Mouse (Mus musculus) liver, adult 2 months (tissue): ENCODE measurements around the gene Nadk. TPM values are rescaled to one million over a fixed set of nuclear protein-coding genes. Genes with fewer than 3 reads are reported as not detected.

Experiments used
- DNase-seq: peaks from one replicate; pipeline ENCODE4 v3.0.0-alpha.2; 2011; ENCODE audit warnings: low read depth, low spot score; ENCODE audit errors: extremely low read depth
- H3K27ac ChIP-seq: fragments of 200-500 bp; replicated peaks from 2 replicates; pipeline ENCODE4 v1.5.1; 2012; ENCODE audit warnings: low read depth, mild to moderate bottlenecking, control low read depth, inconsistent platforms, low read length; ENCODE audit not compliant: insufficient read depth
- H3K27me3 ChIP-seq: fragments of 200-500 bp; 2 replicates; pipeline ENCODE4 v1.6.1; 2012; ENCODE audit warnings: mild to moderate bottlenecking, moderate library complexity, low read length, inconsistent platforms; ENCODE audit not compliant: control insufficient read depth, insufficient read depth
- H3K36me3 ChIP-seq: fragments of 200-500 bp; 2 replicates; pipeline ENCODE4 v1.6.1; 2012; ENCODE audit warnings: low read length, inconsistent platforms; ENCODE audit not compliant: control insufficient read depth, insufficient read depth
- H3K4me1 ChIP-seq: fragments of 200-500 bp; 2 replicates; pipeline ENCODE4 v1.6.1; 2011; ENCODE audit warnings: low read length; ENCODE audit not compliant: control insufficient read depth, insufficient read depth
- H3K4me3 ChIP-seq: fragments of 200-500 bp; 2 replicates; pipeline ENCODE4 v1.5.1; 2011; ENCODE audit warnings: low read depth, mild to moderate bottlenecking, control low read depth, low read length, moderate library complexity; ENCODE audit not compliant: insufficient read depth
- H3K79me2 ChIP-seq: fragments of 200-500 bp; 2 replicates; pipeline ENCODE4 v1.6.1; 2012; ENCODE audit warnings: inconsistent platforms, mild to moderate bottlenecking, low read length, moderate library complexity; ENCODE audit not compliant: control insufficient read depth, insufficient read depth
- H3K9ac ChIP-seq: fragments of 200-500 bp; 2 replicates; pipeline ENCODE4 v1.6.1; 2012; ENCODE audit warnings: low read depth, mild to moderate bottlenecking, control low read depth, inconsistent platforms, low read length
- CTCF ChIP-seq: fragments of 200-500 bp; IDR thresholded peaks from 2 replicates; pipeline ENCODE4 v1.5.1; 2011; ENCODE audit warnings: low read depth, low read length, control low read depth
- POLR2A ChIP-seq: fragments of 200-500 bp; IDR thresholded peaks from 2 replicates; pipeline ENCODE4 v1.6.1; 2011; ENCODE audit warnings: low read length, control low read depth; ENCODE audit not compliant: insufficient read depth; ENCODE audit errors: extremely low read depth
- polyA plus RNA-seq: library from polyadenylated mRNA; depleted of rRNA; stranded (reverse); fragments of >200 nt; gene quantifications from 2 replicates; pipeline ENCODE4 v1.2.3, GENCODE M21; 2012; rRNA removed
- total RNA-seq: library from RNA; depleted of rRNA; stranded (reverse); fragments of >200 nt; gene quantifications from 2 replicates; pipeline ENCODE4 v1.2.3, GENCODE M21; 2014; rRNA removed

Gene Nadk
- total and polyA plus RNA-seq, 2 experiments: 163 to 196 TPM

DNA sequence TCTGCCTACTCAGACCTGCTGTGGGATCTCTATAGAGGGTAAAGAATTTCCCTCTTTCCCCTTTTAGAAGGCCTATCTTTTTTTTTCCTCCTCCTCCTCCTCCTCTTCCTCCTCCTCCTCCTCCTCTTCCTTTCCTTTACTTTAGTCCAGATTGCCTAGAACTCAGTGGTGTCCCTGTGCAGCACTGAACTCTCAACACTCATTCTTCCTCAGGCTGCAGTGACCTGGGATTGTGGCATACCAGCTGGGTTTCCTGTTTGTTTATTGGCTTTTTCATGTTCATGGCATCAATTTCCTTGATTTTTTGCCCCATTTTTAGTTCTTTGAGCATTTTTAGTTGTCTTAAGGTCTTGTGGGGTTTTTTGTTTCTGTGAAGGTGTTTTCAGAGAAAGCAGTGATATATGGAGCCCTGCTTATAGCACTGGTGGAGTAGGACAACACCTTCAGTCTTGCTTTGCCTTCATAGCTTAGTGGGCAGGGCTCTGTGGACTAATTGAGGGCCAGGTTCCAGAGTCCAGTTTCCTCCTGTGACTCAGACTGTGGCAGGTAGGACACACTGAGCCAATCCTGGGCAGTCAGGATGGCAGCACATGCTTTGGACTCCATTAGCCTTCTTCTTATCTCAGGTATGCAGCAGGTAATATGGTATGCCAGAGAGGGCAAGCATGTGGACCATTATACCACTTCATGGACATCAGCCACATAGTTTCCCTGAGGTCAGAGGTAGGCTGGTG is 73.8 kb downstream of the Nadk start:
- DNase-seq: peak; percentile 68
- no peaks in the 10 kb centered on the region for H3K27me3 ChIP-seq
- TF ChIP-seq CTCF (no peak), POLR2A (no peak)
- H3K36me3 ChIP-seq: peaks cover 64% of the 10 kb centered on the region
- H3K79me2 ChIP-seq: peaks cover 3% of the 10 kb centered on the region; the same call in 1 of the 2 replicates
- H3K4me1 ChIP-seq: no peaks in the 10 kb centered on the region
- no peak overlapping the region for H3K4me3 ChIP-seq
- no peak overlapping the region for H3K9ac ChIP-seq
- no peak overlapping the region for H3K27ac ChIP-seq

Other genes with a start within 250 kb of the Nadk start
- 13.8 and 18.3 TPM in 2 replicates for gene Prkcz, start 201.0 kb upstream of the Nadk start, total RNA-seq
- 11.4 and 11.6 TPM in 2 replicates for gene Prkcz, start 201.0 kb upstream of the Nadk start, polyA plus RNA-seq
- under 0.01 and 0.20 TPM in 2 replicates for gene Gabrd, start 164.3 kb upstream of the Nadk start, total RNA-seq
- gene Gabrd, start 164.3 kb upstream of the Nadk start, polyA plus RNA-seq: 0.04 and 0.11 TPM in 2 replicates
- 0.09 and 0.27 TPM in 2 replicates for gene Cfap74, start 153.2 kb upstream of the Nadk start, total RNA-seq
- gene Cfap74, start 153.2 kb upstream of the Nadk start, polyA plus RNA-seq: 0.06 TPM in 2 replicates
- not detected in 2 replicates for gene Tmem52, start 93.3 kb upstream of the Nadk start, total RNA-seq
- gene Tmem52, start 93.3 kb upstream of the Nadk start, polyA plus RNA-seq: not detected in 2 replicates
- gene Gnb1, start 71.0 kb upstream of the Nadk start, total RNA-seq: 26.5 and 40.1 TPM in 2 replicates
- 140 and 143 TPM in 2 replicates for gene Gnb1, start 71.0 kb upstream of the Nadk start, polyA plus RNA-seq
- 63.5 and 65.6 TPM in 2 replicates for gene Slc35e2, start 39.0 kb downstream of the Nadk start, total RNA-seq
- 18.5 and 19.8 TPM in 2 replicates for gene Slc35e2, start 39.0 kb downstream of the Nadk start, polyA plus RNA-seq
- 8.5 and 11.2 TPM in 2 replicates for gene Cdk11b, start 62.5 kb downstream of the Nadk start, total RNA-seq
- gene Cdk11b, start 62.5 kb downstream of the Nadk start, polyA plus RNA-seq: 8.8 and 10.6 TPM in 2 replicates
- gene Gm10563, start 83.0 kb downstream of the Nadk start, total RNA-seq: not detected in 2 replicates
- not detected in 2 replicates for gene Gm10563, start 83.0 kb downstream of the Nadk start, polyA plus RNA-seq
- 1.7 and 1.8 TPM in 2 replicates for gene Mmp23, start 91.0 kb downstream of the Nadk start, total RNA-seq
- 2.7 and 3.0 TPM in 2 replicates for gene Mmp23, start 91.0 kb downstream of the Nadk start, polyA plus RNA-seq
- gene Mib2, start 106.8 kb downstream of the Nadk start, total RNA-seq: 16.4 and 19.0 TPM in 2 replicates
- gene Mib2, start 106.8 kb downstream of the Nadk start, polyA plus RNA-seq: 32.2 and 35.8 TPM in 2 replicates
- 0.37 and 0.54 TPM in 2 replicates for gene Fndc10, start 132.0 kb downstream of the Nadk start, total RNA-seq
- gene Fndc10, start 132.0 kb downstream of the Nadk start, polyA plus RNA-seq: 0.77 and 1.2 TPM in 2 replicates
- 99.5 and 108 TPM in 2 replicates for gene Ssu72, start 142.4 kb downstream of the Nadk start, total RNA-seq
- 78.8 and 79.3 TPM in 2 replicates for gene Ssu72, start 142.4 kb downstream of the Nadk start, polyA plus RNA-seq
- gene Tmem240, start 172.4 kb downstream of the Nadk start, total RNA-seq: under 0.01 and 0.20 TPM in 2 replicates
- 0.07 and 0.20 TPM in 2 replicates for gene Tmem240, start 172.4 kb downstream of the Nadk start, polyA plus RNA-seq
- gene Atad3a, start 198.7 kb downstream of the Nadk start, total RNA-seq: 54.5 and 71.8 TPM in 2 replicates
- 83.0 and 129 TPM in 2 replicates for gene Atad3a, start 198.7 kb downstream of the Nadk start, polyA plus RNA-seq
- gene Vwa1, start 212.3 kb downstream of the Nadk start, total RNA-seq: 0.46 and 0.47 TPM in 2 replicates
- gene Vwa1, start 212.3 kb downstream of the Nadk start, polyA plus RNA-seq: 0.32 and 0.56 TPM in 2 replicates
- gene Tmem88b, start 223.5 kb downstream of the Nadk start, total RNA-seq: 0.74 and 0.87 TPM in 2 replicates
- gene Tmem88b, start 223.5 kb downstream of the Nadk start, polyA plus RNA-seq: 1.3 and 1.9 TPM in 2 replicates
- not detected in 2 replicates for gene Ankrd65, start 228.1 kb downstream of the Nadk start, total RNA-seq
- gene Ankrd65, start 228.1 kb downstream of the Nadk start, polyA plus RNA-seq: not detected in 2 replicates
- 72.4 and 73.0 TPM in 2 replicates for gene Mrpl20, start 240.5 kb downstream of the Nadk start, total RNA-seq
- gene Mrpl20, start 240.5 kb downstream of the Nadk start, polyA plus RNA-seq: 29.7 and 37.4 TPM in 2 replicates